Mouse (Mus musculus) brown adipose tissue, adult 24 weeks (tissue): ENCODE measurements around the gene Slc9a8. TPM values are rescaled to one million over a fixed set of nuclear protein-coding genes. Genes with fewer than 3 reads are reported as not detected.

Experiments
- H3K27ac ChIP-seq: fragments of 200-500 bp; replicated peaks from 2 replicates; pipeline ENCODE4 v1.5.1; 2012; ENCODE audit warnings: low read depth, mild to moderate bottlenecking, low read length
- H3K4me1 ChIP-seq: fragments of 200-500 bp; 2 replicates; pipeline ENCODE4 v1.6.1; 2012; ENCODE audit warnings: low read length, mixed read lengths; ENCODE audit not compliant: control insufficient read depth, insufficient read depth, insufficient read length
- H3K4me3 ChIP-seq: fragments of 200-500 bp; 2 replicates; pipeline ENCODE4 v1.5.1; 2012; ENCODE audit warnings: low read depth, mild to moderate bottlenecking, low read length, moderate library complexity; ENCODE audit not compliant: insufficient read depth
- polyA plus RNA-seq: library from polyadenylated mRNA; stranded (reverse); fragments of >200 nt; gene quantifications from 2 replicates; pipeline ENCODE4 v1.2.4, GENCODE M21; 2012; ENCODE audit not compliant: missing spikeins, insufficient read depth, insufficient read length

Gene Slc9a8
- polyA plus RNA-seq, 1 experiment: 13.5 TPM

DNA sequence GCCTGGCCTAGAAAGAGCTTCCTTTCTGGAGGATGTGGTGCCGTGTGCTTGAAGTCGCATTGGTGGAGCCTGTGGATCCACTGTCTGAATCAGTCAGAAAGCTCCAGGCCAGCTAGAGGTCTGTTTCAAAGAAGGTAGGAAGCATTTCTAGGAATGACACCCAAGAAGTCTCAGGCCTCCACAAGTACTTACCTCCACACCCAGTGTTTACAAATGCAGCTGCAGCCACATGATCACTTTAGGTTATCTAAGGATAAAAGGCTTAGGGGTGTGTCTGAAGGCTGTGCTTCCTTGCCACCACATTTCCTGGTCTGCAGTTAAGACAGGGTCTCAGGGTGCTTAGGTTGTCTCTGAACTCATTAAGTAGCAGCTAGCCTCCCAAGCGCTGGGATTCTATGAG, 3.0 kb downstream of the Slc9a8 start:
- Histone ChIP-seq H3K27ac (no peak overlapping the region), H3K4me3 (no peak overlapping the region), H3K4me1 (peaks cover 2% of the 10 kb centered on the region; the same call in 1 of the 2 replicates)

DNA sequence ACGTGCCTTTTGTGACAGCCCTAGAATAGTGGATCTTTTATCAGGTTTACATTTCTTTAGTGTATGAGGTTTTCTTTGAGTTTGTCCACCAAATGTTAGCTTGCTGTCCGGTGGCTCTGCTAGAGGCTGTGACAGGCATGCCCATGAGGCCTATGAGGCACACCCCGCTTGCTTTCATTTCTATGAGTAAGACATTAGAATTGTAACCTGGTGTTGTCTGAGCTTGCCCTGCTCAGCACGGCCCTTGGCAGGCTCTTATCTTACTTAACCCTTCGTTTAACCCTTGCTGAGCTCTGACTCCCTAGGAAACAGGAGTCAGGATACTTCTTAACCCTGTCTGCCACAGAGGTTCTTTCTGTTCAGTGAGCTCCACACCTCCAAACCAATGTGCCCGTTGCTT, 3.9 kb downstream of the Slc9a8 start:
- no peak overlapping the region for H3K4me3 ChIP-seq
- peaks cover 2% of the 10 kb centered on the region; the same call in 1 of the 2 replicates for H3K4me1 ChIP-seq
- H3K27ac ChIP-seq: no peak overlapping the region

DNA sequence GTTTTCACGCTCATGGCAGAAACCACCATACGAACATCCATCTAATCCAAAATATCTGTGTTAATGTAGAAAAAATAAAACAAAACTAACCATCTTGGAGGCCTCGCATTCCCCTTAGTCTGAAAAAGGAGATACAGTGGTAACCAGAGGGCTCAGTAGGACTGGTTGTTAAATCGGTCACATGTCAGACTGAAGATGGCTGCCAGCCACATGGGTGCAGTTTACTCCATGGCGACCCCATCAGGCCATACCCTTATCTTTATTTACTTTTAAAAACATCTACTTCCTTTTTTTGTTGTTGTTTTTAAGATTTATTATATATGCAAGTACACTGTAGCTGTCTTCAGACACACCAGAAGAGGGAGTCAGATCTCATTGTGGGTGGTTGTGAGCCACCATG, 8.1 kb downstream of the Slc9a8 start:
- H3K4me1 ChIP-seq: no peaks in the 10 kb centered on the region
- no peak overlapping the region for H3K27ac ChIP-seq
- H3K4me3 ChIP-seq: no peak overlapping the region

DNA sequence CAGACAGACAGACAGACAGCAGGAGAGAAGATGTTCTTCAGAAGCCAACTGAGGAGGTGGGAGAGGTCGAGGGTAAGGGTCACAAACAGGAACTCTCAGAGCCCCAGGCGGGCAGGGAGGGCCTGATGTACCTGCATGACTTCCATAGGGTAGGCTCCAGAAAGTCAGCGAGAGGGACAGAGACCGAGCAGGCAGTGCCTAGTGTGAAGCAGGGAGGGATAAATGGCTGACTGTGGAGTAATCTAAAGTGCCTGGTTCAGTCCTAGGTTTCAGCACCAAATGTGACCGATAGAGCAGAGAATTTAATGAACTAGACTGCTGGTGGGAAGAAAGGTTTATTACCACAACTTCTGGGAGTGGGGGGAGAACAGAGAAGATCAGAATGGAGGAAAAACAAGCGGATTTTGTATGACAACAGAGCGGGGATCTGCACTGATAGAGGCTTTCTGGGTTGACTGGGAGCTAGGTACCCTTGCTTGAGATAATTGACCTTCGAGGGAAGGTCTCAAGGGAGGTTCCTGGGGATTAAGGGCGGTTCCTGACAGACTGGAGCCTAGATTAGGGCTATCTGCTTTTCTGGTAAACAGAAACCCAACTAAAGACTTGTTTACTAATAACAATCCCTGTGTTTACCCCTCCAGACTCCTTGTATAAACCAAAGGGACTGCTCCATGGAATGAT, 9.4 kb downstream of the Slc9a8 start:
- no peak overlapping the region for H3K4me3 ChIP-seq
- no peak overlapping the region for H3K27ac ChIP-seq
- no peaks in the 10 kb centered on the region for H3K4me1 ChIP-seq

DNA sequence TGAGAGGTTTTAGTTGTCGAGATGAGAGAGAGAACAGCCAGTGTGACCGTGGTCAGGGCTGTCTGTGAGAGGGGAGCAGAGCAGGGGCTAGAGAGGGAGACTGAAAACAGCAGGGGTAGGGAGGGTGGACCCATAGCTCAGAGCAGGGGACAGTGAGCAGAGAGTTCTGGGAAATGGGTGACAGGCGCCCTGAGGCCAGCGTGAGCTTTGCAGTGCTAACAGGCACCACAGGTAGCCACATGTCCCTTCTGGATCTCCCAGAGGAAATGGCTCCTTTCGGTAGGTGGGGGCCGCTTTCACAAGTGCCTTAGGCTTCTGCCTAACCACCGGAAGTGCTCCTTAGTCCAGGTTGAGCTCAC, 9.9 kb downstream of the Slc9a8 start:
- Histone ChIP-seq H3K4me3 (no peak overlapping the region), H3K27ac (no peak overlapping the region), H3K4me1 (no peaks in the 10 kb centered on the region)

DNA sequence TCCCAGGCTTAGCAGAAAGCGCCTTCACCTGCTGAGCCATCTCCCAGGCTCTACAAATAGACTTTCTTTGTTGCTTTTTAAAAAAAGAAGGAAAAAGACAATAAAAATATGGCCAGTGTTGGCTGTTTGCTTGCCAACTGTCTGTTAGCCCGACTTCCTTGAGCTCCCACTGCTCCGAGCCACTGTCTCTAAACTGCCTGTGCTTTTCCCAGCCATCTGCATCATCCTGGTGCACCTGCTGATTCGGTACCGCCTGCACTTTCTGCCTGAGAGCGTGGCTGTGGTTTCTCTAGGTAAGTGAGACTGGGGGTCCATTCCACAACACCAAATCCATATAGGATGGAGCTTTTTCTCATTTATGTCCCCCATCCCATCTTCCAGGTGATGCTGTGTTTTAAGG, 13.1 kb downstream of the Slc9a8 start:
- no peaks in the 10 kb centered on the region for H3K4me1 ChIP-seq
- no peak overlapping the region for H3K27ac ChIP-seq
- no peak overlapping the region for H3K4me3 ChIP-seq

DNA sequence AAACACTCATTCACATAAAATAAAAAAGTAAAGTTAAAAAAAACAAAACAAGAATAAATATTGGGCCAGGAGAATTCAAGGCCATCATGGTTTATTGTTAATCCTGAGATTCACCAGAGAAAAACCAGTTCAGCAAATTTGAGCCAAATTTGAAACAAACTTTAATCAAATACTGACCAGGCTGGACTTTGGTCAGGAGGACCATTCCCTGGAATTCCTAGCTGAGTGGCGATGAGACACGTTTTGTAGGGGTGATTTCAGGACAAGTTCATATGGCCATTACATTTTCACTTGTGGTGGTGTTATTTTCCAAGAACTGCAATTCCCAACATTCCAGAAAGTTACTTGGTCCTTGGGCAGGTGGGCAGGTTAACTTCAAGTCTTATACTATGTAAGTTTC, 14.1 kb downstream of the Slc9a8 start:
- H3K4me1 ChIP-seq: no peaks in the 10 kb centered on the region
- no peak overlapping the region for H3K27ac ChIP-seq
- no peak overlapping the region for H3K4me3 ChIP-seq

DNA sequence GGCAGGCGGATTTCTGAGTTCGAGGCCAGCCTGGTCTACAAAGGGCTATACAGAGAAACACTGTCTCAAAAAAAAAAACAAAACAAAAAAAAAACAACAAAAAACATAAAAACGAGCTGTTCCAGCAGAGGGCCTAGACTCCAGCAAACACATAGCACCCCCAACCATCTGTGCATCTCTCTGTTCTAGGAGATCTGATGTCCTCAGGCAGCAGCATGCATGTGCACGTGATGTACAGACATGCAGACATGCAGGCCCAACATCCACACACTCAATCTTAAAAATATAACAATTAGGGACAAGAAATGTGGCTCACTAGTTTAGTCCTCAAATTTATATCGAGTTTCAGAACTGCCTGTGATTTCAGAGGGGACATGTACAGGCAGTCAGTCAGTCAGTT, 14.9 kb downstream of the Slc9a8 start:
- H3K27ac ChIP-seq: no peak overlapping the region
- no peak overlapping the region for H3K4me3 ChIP-seq

DNA sequence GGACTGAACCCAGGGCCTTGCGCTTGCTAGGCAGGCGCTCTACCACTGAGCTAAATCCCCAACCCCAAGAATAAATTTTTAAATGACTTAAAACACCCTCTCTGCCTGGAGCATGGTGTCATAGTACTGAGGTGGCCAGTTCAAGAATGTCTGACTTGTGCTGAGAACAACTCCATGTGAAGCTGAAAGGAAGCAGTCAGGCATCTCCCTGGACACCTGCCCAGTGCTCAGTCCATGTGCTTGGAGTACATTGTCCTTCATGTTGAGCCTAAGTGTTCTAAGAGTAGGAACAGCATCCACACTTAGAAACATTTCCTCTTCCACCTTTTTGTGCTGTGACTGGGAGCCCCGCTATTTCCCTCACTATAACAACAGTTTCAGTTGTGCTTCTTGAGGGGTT, 17.9 kb downstream of the Slc9a8 start:
- no peak overlapping the region for H3K4me3 ChIP-seq
- H3K27ac ChIP-seq: no peak overlapping the region

More for the DNA sequence above, 14.9 kb downstream of the Slc9a8 start:
- no peaks in the 10 kb centered on the region for H3K4me1 ChIP-seq

DNA sequence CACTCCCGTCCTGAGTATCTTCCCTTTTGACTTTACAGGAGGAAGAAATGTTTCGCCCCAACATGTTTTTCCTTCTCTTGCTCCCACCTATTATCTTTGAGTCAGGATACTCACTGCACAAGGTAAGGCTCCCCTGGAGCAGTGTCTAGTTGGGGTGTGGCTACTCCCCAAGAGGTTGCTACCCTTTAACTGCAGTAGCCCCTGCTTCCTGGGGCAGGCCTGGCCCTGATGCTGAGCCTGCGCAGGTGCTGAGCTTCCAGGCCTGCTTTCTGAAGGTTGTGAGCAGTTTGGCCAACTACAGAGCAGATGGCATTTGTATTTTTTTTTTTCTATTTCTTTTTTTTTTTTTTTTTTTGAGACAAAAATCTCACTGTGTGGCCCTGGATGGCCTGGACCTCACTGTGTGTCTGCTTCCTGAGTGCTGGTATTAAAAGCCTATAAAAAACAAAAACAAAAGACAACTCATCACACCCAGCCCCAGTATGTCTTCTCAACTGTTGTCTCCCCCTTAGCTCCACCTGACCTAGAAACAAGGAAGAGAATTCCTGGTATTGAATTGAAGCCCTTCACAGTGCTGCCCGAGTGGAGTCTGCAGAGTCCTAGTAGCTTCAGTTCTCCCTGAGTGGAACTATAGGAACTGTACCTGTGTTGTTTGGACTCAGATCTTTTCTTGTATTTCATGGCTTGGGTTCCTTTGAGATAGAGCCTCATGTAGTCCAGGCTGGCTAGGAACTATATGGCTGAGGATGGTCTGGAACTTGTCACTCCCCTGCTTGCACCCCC, 22.1 kb downstream of the Slc9a8 start:
- H3K4me3 ChIP-seq: no peak overlapping the region
- H3K27ac ChIP-seq: no peak overlapping the region
- H3K4me1 ChIP-seq: no peaks in the 10 kb centered on the region

More for the DNA sequence above, 17.9 kb downstream of the Slc9a8 start:
- no peaks in the 10 kb centered on the region for H3K4me1 ChIP-seq

DNA sequence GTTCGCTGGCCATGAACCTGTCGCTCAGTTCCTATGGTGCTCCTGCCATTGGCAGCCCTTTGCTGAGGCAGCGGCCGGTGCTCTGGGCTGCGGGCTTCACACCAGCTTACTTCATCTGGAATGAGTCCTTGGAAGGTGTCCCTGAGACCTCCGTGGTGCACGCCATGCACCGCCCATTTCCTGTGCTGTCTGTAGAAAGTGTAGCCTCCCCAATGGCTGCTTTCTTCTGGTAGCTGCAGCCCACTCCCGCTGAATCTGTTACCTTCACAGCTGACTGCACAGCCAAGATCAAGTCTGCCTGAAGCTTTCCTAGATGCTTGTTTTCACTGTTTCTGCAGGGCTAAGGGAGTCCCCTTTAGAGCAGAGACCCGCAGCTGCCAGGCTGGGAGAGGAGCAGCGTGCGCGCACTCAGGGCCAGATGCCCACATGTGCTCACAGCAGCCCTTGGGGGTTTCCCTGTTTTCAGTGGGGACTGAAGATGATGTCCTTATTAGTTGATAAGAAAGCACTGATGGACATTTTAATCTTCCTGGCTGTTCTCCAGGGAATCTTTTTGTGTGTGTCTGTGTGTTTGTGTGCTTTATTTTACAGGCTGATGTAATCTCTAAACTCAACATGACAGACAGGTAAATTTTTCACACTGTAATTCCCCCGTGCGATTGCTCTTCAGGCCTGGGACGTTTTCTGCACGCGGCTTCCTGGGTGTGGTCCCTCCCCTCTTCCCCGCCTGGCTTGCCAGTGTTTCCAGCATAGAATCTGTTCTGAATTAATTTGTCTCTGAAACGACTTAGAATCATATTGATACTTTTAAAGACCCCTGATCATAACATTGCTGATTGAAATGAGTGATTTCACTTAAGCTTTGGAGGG, 24.6 kb downstream of the Slc9a8 start:
- Histone ChIP-seq H3K27ac (no peak overlapping the region), H3K4me3 (no peak overlapping the region), H3K4me1 (no peaks in the 10 kb centered on the region)

DNA sequence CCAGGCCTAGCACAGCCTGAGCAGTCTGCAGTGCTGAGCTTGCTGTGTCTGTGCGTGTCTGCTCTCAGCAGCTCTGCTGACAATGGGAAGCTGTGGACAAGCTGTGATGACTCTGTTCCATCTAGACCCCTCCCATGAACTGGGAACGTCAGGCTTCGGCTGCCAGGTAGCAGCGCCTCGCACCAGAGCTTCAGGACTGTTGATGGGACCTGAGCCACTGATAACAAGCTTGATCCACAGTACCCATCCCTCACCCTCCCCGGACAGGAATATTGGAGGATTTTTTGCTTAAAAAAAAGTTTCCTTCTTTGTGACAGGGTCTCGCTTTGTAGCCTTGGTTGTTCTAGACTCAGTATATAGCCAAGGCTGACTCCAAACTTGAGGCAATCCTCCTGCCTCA, 25.7 kb downstream of the Slc9a8 start:
- H3K27ac ChIP-seq: no peak overlapping the region
- H3K4me3 ChIP-seq: no peak overlapping the region
- no peaks in the 10 kb centered on the region for H3K4me1 ChIP-seq

DNA sequence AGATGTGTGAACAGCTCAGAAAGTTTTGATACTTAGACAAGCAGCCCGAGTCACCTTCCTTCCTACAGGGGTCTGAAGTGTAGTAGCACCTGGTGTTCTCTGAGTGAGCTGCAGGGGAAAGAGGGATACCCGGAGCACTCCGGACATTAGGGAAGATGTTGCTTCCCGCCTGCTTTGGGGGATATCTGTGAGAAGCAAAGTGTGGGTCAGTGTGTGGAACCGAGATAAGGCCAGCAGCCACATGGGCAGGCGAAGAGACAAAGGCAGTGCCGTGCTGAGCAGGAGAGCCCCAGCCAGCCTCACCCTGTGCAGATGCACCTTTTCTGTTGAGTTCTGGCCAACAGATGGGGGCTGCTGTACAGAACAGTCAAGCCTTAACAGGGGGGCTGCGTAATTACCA, 26.1 kb downstream of the Slc9a8 start:
- Histone ChIP-seq H3K4me1 (no peaks in the 10 kb centered on the region), H3K4me3 (no peak overlapping the region), H3K27ac (no peak overlapping the region)

DNA sequence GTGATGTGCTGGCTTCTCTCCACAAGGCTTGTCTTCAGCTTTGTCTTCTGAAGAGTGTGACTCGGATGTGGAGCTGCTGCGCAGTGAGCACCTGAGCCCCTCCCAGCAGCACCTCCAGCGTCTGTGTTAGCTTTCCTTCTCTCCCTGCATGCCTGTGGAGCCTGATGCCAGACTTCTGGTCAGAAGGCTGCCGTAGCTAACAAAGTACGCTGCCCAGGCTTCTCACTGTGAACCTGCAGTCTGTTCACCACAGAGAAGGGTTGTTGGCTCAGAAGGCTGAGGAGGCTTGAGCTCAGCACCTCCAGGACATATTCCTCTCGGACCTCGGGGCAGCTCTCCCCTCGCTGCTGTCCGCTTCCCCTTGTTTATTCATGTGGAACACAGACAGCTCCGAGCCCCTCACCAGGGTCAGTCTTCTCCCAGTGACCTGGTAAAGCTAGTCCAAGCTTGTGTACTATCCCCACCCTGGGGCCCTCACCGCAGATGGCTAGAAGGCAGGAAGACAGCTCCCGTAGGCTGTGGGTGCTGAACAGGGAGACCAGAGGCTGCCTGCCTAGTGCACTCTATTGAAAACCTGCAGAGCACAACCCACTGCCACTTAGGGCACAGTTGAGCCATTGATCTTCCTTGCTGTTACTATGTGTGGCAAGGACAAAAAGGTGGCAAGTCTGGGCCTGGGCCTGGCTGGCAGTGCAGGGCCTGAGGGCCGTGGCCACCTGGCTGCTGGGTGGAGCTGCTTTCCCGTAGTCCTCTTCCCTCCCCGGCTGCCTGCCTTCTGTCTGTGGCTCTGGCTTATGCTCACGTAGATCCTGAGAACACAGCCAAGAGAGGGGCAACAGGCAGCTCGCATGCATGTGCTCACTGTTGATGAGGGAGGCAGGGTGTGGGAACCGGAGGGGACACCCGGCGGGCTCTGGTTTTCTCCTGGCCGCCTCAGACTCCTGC, 28.1 kb downstream of the Slc9a8 start:
- Histone ChIP-seq H3K4me3 (no peak overlapping the region), H3K27ac (no peak overlapping the region)

More for the DNA sequence above, 28.1 kb downstream of the Slc9a8 start:
- H3K4me1 ChIP-seq: no peaks in the 10 kb centered on the region
